Mouse (Mus musculus): ENCODE measurements around the gene Slc6a20b. TPM values are rescaled to one million over a fixed set of nuclear protein-coding genes. Genes with fewer than 3 reads are reported as not detected.

The Slc6a20b gene
- polyA plus RNA-seq, 1 experiment from 2014 or later = 0.10 TPM

DNA sequence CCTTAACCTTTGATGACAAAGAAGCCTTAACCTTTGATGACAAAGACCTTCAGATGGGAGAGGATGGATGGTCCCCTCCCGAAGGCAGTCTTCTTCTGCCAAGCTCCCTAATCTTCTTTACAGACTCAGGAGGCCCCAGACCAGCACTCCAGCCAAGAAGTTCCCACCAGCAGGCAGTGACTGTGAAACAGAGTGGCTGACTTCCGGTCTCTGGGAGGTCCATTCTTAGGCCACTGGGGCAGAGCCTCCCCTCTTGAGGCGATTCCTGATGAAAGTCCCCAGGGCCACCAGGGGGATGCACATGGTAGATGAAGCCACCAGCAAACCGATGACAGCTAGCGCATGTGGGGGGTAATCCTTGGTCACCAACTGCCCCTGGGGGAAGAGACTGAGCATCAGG, 4.4 kb upstream of the Slc6a20b start:
- WGBS (ENCODE audit: insufficient replicate concordance) = 52% methylated on average over 5 of the region's 5 CpGs
- Histone ChIP-seq H3K36me3 (no peaks in the 10 kb centered on the region), H3K4me1 (no peaks in the 10 kb centered on the region), H3K9me3 (replicated peaks) (no peaks in the 10 kb centered on the region), H3K4me2 (no peak overlapping the region), H3K4me3 (no peak overlapping the region), H3K27me3 (replicated peaks) (no peaks in the 10 kb centered on the region), H3K27ac (no peak overlapping the region), H3K9ac (no peak overlapping the region)
- ATAC-seq = no peak

DNA sequence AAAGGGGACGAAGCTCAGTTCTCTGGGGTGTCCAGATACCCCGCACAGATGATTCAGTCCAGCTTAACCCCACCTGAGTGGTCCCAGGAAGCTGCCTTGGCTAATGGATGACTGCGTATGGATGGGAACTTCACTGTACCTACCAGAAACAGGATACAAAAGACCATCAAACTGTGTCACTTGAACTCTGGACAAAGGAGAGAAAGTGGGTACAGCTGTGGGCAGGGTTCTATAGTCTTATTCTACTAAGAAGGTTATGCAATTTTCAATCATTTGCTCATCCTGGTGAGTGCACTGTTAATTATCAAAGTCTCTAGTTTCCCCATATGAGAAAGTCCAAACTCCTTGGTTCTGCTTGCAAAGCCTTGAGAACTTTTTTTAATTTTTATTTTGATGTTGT, 628 bp upstream of the Slc6a20b start:
- ATAC-seq = no peak
- Histone ChIP-seq H3K27me3 (replicated peaks) (no peaks in the 10 kb centered on the region), H3K4me2 (no peak overlapping the region), H3K4me1 (no peaks in the 10 kb centered on the region), H3K27ac (no peak overlapping the region), H3K4me3 (no peak overlapping the region), H3K9ac (no peak overlapping the region), H3K9me3 (replicated peaks) (no peaks in the 10 kb centered on the region), H3K36me3 (no peaks in the 10 kb centered on the region)
- 57% methylated on average over 3 of the region's 3 CpGs for WGBS (ENCODE audit: insufficient replicate concordance)

DNA sequence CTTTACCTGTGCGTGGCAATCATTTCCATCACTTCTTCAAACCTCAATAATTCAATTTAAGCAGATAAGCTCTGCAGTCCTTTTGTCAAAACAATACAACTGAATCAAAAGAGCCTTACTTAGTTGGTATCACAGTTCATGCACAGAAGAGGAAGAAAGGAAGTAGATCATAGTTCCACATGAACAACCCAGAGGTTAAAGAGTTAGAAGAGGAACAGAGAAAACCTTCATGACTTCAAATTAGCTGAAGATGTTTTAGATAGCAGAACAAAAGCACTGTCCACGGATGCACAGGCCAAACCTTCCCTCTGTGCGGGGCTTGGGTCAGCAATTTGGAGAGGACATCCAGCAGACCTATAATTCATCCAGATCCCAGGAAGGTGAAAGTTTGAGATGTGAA, 699 bp downstream of the Slc6a20b start:
- H3K4me2 ChIP-seq = no peak overlapping the region
- H3K36me3 ChIP-seq = no peaks in the 10 kb centered on the region
- H3K27ac ChIP-seq = no peak overlapping the region
- WGBS (ENCODE audit: insufficient replicate concordance) = 61% methylated on average over 3 of the region's 3 CpGs
- H3K27me3 ChIP-seq (replicated peaks) = no peaks in the 10 kb centered on the region
- H3K9me3 ChIP-seq (replicated peaks) = no peaks in the 10 kb centered on the region
- no peak for ATAC-seq
- H3K4me3 ChIP-seq = no peak overlapping the region
- no peaks in the 10 kb centered on the region for H3K4me1 ChIP-seq
- H3K9ac ChIP-seq = no peak overlapping the region

DNA sequence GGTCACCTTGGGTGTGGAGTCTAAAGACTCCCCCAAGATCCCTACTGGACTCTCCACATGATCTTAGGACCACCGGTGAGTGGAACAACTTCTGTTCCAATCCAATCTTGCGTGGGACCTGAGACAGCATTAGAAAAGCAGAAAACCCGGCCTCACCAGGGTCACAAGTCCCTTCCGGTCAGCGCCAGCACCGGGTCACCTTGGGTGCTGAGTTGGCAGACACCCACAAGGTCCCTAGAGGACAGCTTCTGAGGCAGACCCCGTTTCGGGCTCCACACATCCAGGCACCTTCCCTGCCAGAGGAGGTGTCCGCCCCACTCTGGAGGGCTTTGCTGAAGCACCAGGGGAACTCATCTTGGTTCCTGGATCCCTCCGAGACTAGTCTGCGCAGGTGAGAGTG, 6.5 kb downstream of the Slc6a20b start:
- WGBS (ENCODE audit: insufficient replicate concordance) = 76% methylated on average over 11 of the region's 11 CpGs
- no peak for ATAC-seq
- no peaks in the 10 kb centered on the region for H3K9me3 ChIP-seq (replicated peaks)
- no peak overlapping the region for H3K27ac ChIP-seq
- H3K4me1 ChIP-seq = no peaks in the 10 kb centered on the region
- no peak overlapping the region for H3K9ac ChIP-seq
- no peaks in the 10 kb centered on the region for H3K27me3 ChIP-seq (replicated peaks)
- H3K4me2 ChIP-seq = no peak overlapping the region
- no peaks in the 10 kb centered on the region for H3K36me3 ChIP-seq
- no peak overlapping the region for H3K4me3 ChIP-seq

DNA sequence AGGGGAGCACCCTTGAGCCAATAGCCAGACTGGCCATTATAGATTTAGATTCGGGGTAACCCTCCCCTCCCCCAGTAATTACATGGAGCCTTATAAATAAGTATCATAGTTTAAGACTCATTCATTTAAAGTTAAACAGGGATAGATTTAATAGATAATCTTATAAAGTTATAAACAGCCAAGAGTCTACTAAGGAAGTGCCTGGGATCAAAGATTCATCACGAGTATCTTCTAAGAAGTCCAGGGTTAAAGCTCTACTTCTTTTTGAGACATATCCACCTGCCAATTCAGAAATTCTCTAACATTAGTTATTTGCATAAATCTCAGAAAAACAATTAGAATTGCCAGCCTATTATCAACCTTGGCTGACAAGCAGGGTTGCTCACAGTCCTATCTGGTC, 7.6 kb downstream of the Slc6a20b start:
- Histone ChIP-seq H3K27ac (no peak overlapping the region), H3K9ac (no peak overlapping the region), H3K9me3 (replicated peaks) (no peaks in the 10 kb centered on the region), H3K36me3 (no peaks in the 10 kb centered on the region), H3K27me3 (replicated peaks) (no peaks in the 10 kb centered on the region), H3K4me1 (no peaks in the 10 kb centered on the region), H3K4me3 (no peak overlapping the region), H3K4me2 (no peak overlapping the region)
- no peak for ATAC-seq
- WGBS (ENCODE audit: insufficient replicate concordance) = 71% methylated on average over 2 of the region's 2 CpGs

DNA sequence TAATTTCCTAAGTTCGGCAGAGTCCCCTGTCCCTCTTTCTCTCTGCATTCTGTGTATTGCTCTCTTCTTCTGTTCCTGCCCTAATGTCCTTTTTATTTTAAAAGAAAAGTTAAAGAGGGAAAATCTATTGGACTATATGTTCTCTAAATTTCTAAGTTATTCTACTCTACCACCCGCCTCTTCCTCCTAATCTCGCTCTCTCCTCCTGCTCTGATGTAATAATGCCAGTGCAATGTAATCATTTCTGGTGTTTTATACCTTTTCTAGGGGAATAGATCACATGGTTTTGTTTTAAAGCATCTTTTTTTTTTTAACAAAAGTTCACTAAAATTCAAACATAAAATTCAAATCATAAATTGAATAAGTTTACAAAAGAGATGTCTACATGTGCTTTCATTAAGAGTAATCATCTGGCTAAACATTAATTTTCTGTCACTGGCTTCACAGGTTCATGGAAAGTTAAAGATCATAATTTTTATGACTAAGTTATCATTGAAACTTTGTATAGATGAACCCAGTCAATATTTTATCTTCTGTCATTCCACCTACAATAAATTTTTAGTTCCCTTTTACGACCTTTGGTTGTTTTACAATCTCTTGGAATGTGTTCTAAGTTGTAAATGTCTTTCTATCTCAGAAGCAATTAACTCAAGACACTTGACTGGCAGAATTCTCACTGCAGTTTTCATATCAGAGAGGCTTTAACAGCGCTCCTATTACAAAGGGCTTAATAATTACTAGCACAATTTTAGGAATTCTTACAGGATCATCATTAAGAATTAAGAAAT, 11.9 kb downstream of the Slc6a20b start:
- no peaks in the 10 kb centered on the region for H3K36me3 ChIP-seq
- H3K4me1 ChIP-seq = no peaks in the 10 kb centered on the region
- no peak for ATAC-seq
- H3K9ac ChIP-seq = no peak overlapping the region
- H3K27ac ChIP-seq = no peak overlapping the region
- no peaks in the 10 kb centered on the region for H3K9me3 ChIP-seq (replicated peaks)
- H3K4me2 ChIP-seq = no peak overlapping the region
- H3K27me3 ChIP-seq (replicated peaks) = no peaks in the 10 kb centered on the region
- no peak overlapping the region for H3K4me3 ChIP-seq
- 73% methylated on average over 5 of the region's 5 CpGs for WGBS (ENCODE audit: insufficient replicate concordance)

DNA sequence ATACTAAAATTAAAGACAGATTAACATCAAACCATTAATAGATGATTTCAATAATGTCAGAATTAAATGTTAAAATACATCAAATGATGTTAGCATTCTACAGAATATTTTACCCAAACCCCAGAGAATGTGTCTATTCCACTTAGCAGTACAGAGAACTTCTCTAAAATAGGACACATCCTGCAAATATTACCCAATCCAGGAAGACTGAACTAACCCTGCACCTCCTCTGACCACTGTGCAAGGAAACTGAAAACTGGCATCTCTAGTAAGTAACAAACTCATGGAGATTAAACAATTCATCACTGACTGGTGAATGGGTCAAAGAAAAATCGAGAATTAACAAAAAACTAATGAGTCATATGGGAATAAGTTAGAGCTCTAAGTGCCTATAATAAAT, 30.8 kb downstream of the Slc6a20b start:
- ATAC-seq = no peak
- no peaks in the 10 kb centered on the region for H3K9me3 ChIP-seq (replicated peaks)
- WGBS (ENCODE audit: insufficient replicate concordance) = 38% methylated on average over 1 of the region's 1 CpGs
- no peaks in the 10 kb centered on the region for H3K36me3 ChIP-seq
- no peak overlapping the region for H3K9ac ChIP-seq
- no peak overlapping the region for H3K4me2 ChIP-seq
- H3K4me1 ChIP-seq = no peaks in the 10 kb centered on the region
- H3K4me3 ChIP-seq = no peak overlapping the region
- H3K27me3 ChIP-seq (replicated peaks) = no peaks in the 10 kb centered on the region
- H3K27ac ChIP-seq = no peak overlapping the region

DNA sequence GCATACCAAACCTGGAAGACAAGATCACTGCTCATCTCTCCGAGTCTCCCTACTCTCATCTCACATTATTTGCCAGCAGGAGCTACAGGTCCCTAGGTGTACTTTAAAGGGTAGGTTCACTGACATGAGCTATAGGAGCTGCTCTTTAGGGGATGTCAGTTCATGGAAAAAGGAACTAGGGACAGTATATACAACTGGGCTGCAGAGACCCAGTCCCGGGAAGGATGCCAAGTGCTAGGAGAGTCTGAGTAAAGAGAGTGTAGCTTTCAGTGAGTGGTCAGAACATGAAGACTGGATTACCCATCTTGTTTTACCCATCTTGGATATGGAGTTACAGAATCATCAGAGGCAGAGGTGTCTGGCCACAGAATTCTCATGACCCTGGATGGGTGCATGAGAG, 35.0 kb downstream of the Slc6a20b start:
- 79% methylated on average over 2 of the region's 2 CpGs for WGBS (ENCODE audit: insufficient replicate concordance)

DNA sequence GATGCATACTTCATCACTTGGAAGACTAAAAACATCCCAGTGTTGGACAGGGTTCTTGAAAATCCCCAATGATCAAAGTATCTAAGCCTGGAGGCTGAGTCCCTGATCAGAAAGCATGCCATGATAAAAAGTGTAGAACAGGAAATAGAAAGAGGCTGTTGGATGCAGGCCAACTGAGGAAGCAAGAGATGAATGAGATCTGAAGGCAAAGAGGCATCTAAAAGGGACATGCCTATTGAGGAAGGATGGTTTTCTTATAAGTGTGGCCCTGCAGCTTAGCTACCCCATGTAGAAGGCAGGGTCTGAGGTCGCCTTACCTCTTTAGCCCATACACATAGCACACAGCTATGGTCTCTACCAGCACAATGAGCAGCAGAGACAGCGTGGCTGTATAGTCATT, 35.5 kb downstream of the Slc6a20b start:
- Histone ChIP-seq H3K36me3 (peaks cover 23% of the 10 kb centered on the region; the same call in 1 of the 2 replicates), H3K4me2 (no peak overlapping the region), H3K4me3 (no peak overlapping the region), H3K4me1 (no peaks in the 10 kb centered on the region), H3K27me3 (replicated peaks) (no peaks in the 10 kb centered on the region), H3K27ac (no peak overlapping the region), H3K9me3 (replicated peaks) (no peaks in the 10 kb centered on the region), H3K9ac (no peak overlapping the region)
- 68% methylated on average over 2 of the region's 2 CpGs for WGBS (ENCODE audit: insufficient replicate concordance)
- no peak for ATAC-seq

More for the DNA sequence above, 35.0 kb downstream of the Slc6a20b start:
- Histone ChIP-seq H3K27ac (no peak overlapping the region), H3K4me2 (no peak overlapping the region), H3K9me3 (replicated peaks) (no peaks in the 10 kb centered on the region), H3K36me3 (peaks cover 20% of the 10 kb centered on the region; the same call in 1 of the 2 replicates), H3K4me1 (no peaks in the 10 kb centered on the region), H3K4me3 (no peak overlapping the region), H3K27me3 (replicated peaks) (no peaks in the 10 kb centered on the region), H3K9ac (no peak overlapping the region)
- no peak for ATAC-seq

DNA sequence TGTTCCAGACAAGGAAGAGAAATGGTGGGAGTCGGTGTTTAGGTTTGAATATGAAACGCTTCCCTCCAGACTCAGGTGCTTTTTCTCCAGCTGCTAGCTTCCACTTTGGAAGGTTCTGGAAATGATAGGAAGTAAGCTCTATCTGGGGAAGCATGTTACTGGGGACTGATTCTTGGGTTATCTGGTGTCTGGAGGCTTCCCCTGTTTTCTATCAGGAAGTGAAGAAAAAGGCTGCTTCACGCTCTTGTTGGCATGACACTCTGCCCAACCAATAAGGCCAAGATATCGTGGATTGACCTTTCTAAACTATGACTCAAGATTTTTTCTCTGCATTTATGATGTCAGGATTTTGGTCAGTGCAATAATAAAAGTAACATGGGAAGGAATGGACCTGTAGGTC, 37.2 kb downstream of the Slc6a20b start:
- H3K36me3 ChIP-seq = peaks cover 34% of the 10 kb centered on the region
- ATAC-seq = no peak
- H3K27me3 ChIP-seq (replicated peaks) = no peaks in the 10 kb centered on the region
- WGBS (ENCODE audit: insufficient replicate concordance) = 77% methylated on average over 4 of the region's 4 CpGs
- H3K4me2 ChIP-seq = no peak overlapping the region
- H3K4me3 ChIP-seq = no peak overlapping the region
- no peaks in the 10 kb centered on the region for H3K9me3 ChIP-seq (replicated peaks)
- H3K9ac ChIP-seq = no peak overlapping the region
- no peak overlapping the region for H3K27ac ChIP-seq
- H3K4me1 ChIP-seq = no peaks in the 10 kb centered on the region

DNA sequence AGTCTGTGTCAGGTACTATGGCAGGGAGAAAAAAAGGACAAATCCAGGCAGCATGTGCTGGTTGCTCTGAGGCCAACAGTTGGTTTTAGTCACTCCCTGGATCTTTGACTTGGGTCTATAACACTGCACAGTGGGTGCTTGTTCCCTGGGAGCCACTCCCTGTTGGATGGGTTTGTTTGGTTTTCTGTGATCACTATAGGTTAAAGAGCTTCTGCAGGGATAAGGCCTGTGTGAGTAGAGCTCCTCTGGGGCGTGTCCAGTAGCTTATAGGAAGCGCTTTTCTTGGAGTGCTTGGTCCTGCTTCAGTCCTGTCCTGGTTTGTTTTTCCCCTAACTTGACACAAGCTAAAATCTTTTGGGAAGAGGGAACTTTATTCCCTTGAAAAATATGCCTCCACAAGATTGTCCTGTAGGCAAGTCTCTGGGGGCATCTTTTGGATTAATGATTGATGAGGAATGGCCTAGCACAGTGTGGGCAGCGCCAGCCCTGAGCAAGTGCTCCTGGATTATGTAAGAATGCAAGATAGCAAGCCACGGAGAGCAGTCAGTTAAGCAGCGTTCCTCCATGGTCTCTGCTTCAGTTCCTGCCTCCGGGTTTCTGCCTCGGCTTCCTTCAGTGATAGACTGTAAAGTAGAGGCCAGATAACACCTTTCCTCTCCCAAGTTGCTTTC, 43.0 kb downstream of the Slc6a20b start:
- peaks cover 7% of the 10 kb centered on the region; the same call in 1 of the 2 replicates for H3K4me1 ChIP-seq
- no peaks in the 10 kb centered on the region for H3K27me3 ChIP-seq (replicated peaks)
- no peak overlapping the region for H3K4me3 ChIP-seq
- no peak overlapping the region for H3K9ac ChIP-seq
- no peaks in the 10 kb centered on the region for H3K9me3 ChIP-seq (replicated peaks)
- 47% methylated on average over 7 of the region's 7 CpGs for WGBS (ENCODE audit: insufficient replicate concordance)
- ATAC-seq = peak; percentile 79
- peaks cover 59% of the 10 kb centered on the region for H3K36me3 ChIP-seq
- H3K4me2 ChIP-seq = no peak overlapping the region
- no peak overlapping the region; the same call in 1 of the 2 replicates for H3K27ac ChIP-seq

DNA sequence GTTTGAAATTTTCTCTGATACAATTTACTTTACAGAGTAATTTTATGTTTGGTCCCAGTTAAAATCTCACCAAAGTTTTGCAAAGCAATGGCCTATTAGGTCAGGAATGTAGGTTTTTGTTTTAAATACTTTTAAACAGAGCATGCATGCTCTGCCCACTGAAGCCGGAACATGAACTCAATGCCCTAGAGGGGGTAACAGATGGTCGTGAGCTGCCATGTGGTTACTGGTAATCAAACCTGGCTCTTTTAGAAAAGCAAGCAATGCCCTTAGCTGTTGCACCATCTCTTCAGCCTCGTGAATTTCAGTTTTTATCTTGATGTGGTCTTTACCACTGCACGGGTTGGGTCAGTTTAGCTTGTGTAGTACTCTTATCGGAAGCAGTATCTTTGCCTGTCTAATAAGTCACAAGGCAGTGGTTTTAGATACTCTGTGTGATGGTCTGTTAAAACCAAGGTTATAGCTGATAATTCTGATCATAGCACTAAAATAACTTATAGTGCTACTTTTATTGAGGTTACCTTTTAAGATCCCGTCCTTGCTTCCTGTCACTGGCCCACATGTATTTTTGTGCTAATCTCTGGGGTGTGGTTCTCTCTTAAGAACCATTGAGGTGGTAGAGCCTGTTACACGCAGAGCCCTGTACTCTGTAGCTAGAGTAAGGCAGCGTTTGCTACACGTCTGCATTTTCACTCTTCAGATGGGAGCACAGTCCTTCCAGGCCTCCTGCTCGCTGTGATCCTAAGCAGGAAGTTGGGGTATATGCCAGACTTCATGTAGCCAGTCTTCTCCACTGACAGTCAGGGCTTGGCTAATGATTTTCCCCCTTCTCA, 54.8 kb downstream of the Slc6a20b start:
- Histone ChIP-seq H3K9ac (no peak overlapping the region), H3K36me3 (peaks cover 40% of the 10 kb centered on the region), H3K9me3 (replicated peaks) (no peaks in the 10 kb centered on the region), H3K4me2 (no peak overlapping the region), H3K4me1 (no peaks in the 10 kb centered on the region), H3K27me3 (replicated peaks) (no peaks in the 10 kb centered on the region), H3K27ac (no peak overlapping the region), H3K4me3 (no peak overlapping the region)
- no peak for ATAC-seq
- WGBS (ENCODE audit: insufficient replicate concordance) = 61% methylated on average over 10 of the region's 10 CpGs
